Mouse (Mus musculus) neural tube, embryonic 13.5 days (tissue): Measurements from ENCODE around the gene Ccser1. TPM values are rescaled to one million over a fixed set of nuclear protein-coding genes. Genes with fewer than 3 reads are reported as not detected.

Experiments used
- ATAC-seq: fragments of 200-750 bp; cut with Nextera tagmentation; 2 replicates; pipeline ENCODE4 v1.8.0; 2017; ENCODE audit warnings: low read depth, mild to moderate bottlenecking, moderate TSS enrichment, moderate library complexity
- H3K27ac ChIP-seq: fragments of 300-500 bp; sonication (generic); replicated peaks from 2 replicates; pipeline ENCODE4 v1.5.1; 2015; ENCODE audit warnings: moderate library complexity, mild to moderate bottlenecking, inconsistent platforms
- H3K27me3 ChIP-seq: fragments of 300-500 bp; sonication (generic); 2 replicates; pipeline ENCODE4 v1.6.1; 2015; ENCODE audit warnings: mild to moderate bottlenecking, inconsistent platforms
- H3K36me3 ChIP-seq: fragments of 300-500 bp; sonication (generic); 2 replicates; pipeline ENCODE4 v1.6.1; 2015; ENCODE audit warnings: mild to moderate bottlenecking, inconsistent platforms
- H3K4me1 ChIP-seq: fragments of 300-500 bp; sonication (generic); replicated peaks from 2 replicates; pipeline ENCODE4 v1.6.1; 2015; ENCODE audit warnings: inconsistent platforms
- H3K4me2 ChIP-seq: fragments of 300-500 bp; sonication (generic); 2 replicates; pipeline ENCODE4 v1.6.1; 2015; ENCODE audit warnings: inconsistent platforms, mild to moderate bottlenecking, moderate library complexity
- H3K4me3 ChIP-seq: fragments of 300-500 bp; sonication (generic); 2 replicates; pipeline ENCODE4 v1.5.1; 2015; ENCODE audit warnings: mild to moderate bottlenecking, inconsistent platforms
- H3K9ac ChIP-seq: fragments of 300-500 bp; sonication (generic); 2 replicates; pipeline ENCODE4 v1.6.1; 2015; ENCODE audit warnings: moderate library complexity, mild to moderate bottlenecking, inconsistent platforms
- H3K9me3 ChIP-seq: fragments of 300-500 bp; sonication (generic); 2 replicates; pipeline ENCODE4 v1.6.1; 2016; ENCODE audit warnings: inconsistent platforms
- WGBS: fragments of 180-500 bp; shearing (Covaris S2); methylation state at CpG from one replicate; pipeline ENCODE4 v1.1.7; 2015; 5-methylcytosine and 5-hydroxymethylcytosine counted together
- polyA plus RNA-seq: library from polyadenylated mRNA; unstranded; fragments of >200 nt; fragmentation: Nextera tagmentation; extraction: Ambion mirVana; gene quantifications from 2 replicates; pipeline ENCODE4 v1.2.1, GENCODE M21; 2015

The Ccser1 gene
- polyA plus RNA-seq, 1 experiment from 2014 or later: 23.1 TPM

DNA sequence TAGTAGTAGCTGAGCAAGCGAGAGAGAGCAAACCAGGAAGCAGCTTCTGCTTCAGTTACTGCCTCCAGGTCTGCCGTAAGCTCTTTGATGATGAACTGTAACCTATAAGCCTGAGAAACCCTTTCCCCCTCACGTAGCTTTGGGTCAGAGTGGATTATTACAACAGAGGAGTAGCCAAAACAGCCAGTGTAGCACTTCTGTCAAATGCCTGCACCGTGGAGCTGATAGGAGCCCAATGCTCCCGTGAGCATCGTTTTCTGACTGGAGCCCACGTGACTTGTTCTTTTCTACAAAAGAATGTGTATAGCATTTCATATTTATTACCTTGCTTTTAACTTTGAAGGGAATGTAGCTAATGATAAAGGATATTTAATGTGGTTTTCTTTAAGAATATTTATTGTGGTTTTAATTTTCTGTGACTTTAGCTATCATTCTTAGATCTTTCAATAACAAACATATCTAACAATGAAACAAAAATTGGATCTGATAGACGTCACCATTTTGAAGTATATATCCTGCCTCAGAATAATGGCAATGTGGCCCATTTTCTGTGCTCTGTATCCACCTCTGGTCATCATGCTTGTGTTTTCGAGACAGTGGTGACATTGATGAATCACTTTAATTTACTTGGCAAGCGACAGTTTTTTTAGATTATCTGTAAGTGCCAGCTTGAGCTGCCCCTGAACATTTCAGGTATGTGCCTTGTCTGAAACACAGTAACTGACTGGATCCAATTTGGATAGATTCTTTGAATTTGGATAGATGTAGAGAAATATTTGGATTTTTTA is 78.9 kb downstream of the Ccser1 start:
- Histone ChIP-seq H3K4me3 (no peak overlapping the region), H3K27me3 (no peaks in the 10 kb centered on the region), H3K27ac (peak overlapping the region; percentile 38; the same call in 1 of the 2 replicates), H3K4me2 (peak overlapping the region; percentile 21; the same call in 1 of the 2 replicates), H3K9ac (no peak overlapping the region), H3K9me3 (no peaks in the 10 kb centered on the region), H3K36me3 (no peaks in the 10 kb centered on the region), H3K4me1 (peaks cover 10% of the 10 kb centered on the region)
- 56% methylated on average over 10 of the region's 10 CpGs for WGBS
- 0 out of 2 replicates have a peak, but pooled peaks have one; percentile 12 for ATAC-seq

DNA sequence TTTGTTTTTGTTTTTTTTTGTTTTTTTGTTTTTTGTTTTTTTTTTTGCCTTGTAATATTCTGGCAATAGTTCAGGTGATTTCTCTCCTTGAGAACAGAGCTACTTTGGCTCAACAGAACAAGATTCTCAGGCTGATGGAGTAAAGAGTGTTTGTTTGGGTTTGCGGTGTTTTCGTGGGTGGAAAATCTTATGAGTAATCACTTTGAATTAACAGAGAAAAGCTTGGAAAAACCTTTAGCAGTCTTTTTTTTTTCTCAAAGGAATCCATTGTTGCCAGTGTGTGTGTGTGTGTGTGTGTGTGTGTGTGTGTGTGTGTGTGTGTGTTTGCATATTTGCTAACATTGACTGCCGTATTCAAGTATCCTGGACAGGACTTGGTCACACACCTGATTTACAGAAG is 81.3 kb downstream of the Ccser1 start:
- Histone ChIP-seq H3K36me3 (no peaks in the 10 kb centered on the region), H3K4me1 (peaks cover 10% of the 10 kb centered on the region), H3K27ac (no peak overlapping the region), H3K27me3 (no peaks in the 10 kb centered on the region), H3K9me3 (no peaks in the 10 kb centered on the region), H3K4me3 (no peak overlapping the region), H3K9ac (no peak overlapping the region), H3K4me2 (no peak overlapping the region)
- WGBS: 77% methylated on average over 3 of the region's 3 CpGs
- ATAC-seq: no peak

DNA sequence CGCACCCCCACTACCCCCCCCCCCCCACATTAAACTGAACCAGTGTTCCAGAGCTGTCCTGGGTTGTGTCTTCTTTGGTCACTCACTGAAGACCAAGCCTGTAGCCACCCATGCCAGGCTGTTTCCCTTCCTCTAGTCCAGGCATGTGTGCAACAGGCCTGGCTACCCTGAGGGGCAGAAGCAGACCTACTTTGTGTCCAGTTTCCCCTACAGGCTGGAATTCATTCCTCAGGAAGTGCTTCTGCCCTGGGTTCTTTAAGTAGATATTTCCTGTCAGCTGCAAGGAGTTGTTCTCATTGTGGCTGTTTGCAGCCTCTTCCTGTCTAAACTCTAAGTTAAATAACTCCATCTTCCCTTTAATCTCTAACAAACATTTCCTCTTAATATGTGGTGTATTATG is 82.3 kb downstream of the Ccser1 start:
- WGBS: 80% methylated on average over 1 of the region's 1 CpGs
- H3K27ac ChIP-seq: no peak overlapping the region
- no peak for ATAC-seq

DNA sequence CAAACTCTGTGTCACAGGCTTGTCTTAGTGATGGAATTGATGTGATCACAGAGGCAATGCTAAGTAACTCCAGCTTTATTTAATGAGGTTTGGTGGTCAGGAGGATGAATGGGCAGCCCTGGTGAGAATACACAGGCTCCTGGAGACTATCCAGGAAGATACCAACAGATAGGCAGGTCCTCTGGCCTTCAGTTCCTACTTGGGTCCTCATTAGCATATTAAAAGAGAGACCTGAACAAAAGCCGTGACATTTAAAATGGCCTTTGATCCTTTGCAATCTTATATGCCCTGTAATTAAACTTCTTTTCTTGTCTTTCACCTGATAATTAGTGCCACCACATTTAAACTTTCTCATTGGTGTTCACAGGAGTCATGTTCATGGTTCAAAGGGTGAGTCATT is 83.2 kb downstream of the Ccser1 start:
- WGBS: 18% methylated on average over 1 of the region's 1 CpGs
- Histone ChIP-seq H3K27ac (no peak overlapping the region), H3K4me1 (peaks cover 10% of the 10 kb centered on the region), H3K36me3 (no peaks in the 10 kb centered on the region), H3K27me3 (no peaks in the 10 kb centered on the region), H3K4me3 (no peak overlapping the region), H3K9me3 (no peaks in the 10 kb centered on the region), H3K4me2 (no peak overlapping the region), H3K9ac (no peak overlapping the region)
- no peak for ATAC-seq

More for the DNA sequence above, 82.3 kb downstream of the Ccser1 start:
- no peaks in the 10 kb centered on the region for H3K27me3 ChIP-seq
- H3K4me2 ChIP-seq: no peak overlapping the region
- H3K9ac ChIP-seq: no peak overlapping the region
- H3K9me3 ChIP-seq: no peaks in the 10 kb centered on the region
- no peak overlapping the region for H3K4me3 ChIP-seq
- no peaks in the 10 kb centered on the region for H3K36me3 ChIP-seq
- H3K4me1 ChIP-seq: peaks cover 10% of the 10 kb centered on the region

GRCm38 (mm10) chr6:61271033-61271432 is 90.9 kb downstream of the Ccser1 start:
- Histone ChIP-seq H3K36me3 (no peaks in the 10 kb centered on the region), H3K4me2 (no peak overlapping the region), H3K9ac (no peak overlapping the region), H3K9me3 (no peaks in the 10 kb centered on the region), H3K27ac (no peak overlapping the region), H3K4me3 (no peak overlapping the region), H3K27me3 (no peaks in the 10 kb centered on the region), H3K4me1 (no peaks in the 10 kb centered on the region)
- WGBS: 51% methylated on average over 2 of the region's 2 CpGs
- no peak for ATAC-seq

DNA sequence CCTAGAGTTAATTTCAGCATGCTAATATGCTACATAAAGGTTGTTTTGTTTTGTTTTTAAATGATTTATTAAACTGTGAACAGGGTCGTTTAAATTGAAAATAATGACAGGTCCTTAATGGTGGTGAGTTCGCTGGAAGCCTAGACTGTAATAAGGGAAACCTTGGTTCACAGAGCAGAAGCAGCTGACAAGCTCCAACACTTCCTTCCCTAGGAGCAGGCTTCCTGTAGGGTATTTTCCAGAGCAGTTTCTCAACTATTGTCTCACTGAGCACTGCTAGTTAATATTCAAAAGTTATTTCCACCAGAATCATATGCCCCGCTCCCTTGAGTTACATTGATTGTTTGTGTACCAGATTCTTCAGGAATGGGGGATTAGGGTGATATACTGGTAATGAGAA is 93.3 kb downstream of the Ccser1 start:
- Histone ChIP-seq H3K9me3 (no peaks in the 10 kb centered on the region), H3K4me1 (no peaks in the 10 kb centered on the region), H3K36me3 (no peaks in the 10 kb centered on the region), H3K27ac (no peak overlapping the region), H3K27me3 (no peaks in the 10 kb centered on the region), H3K4me3 (no peak overlapping the region), H3K4me2 (no peak overlapping the region), H3K9ac (no peak overlapping the region)
- 71% methylated on average over 3 of the region's 3 CpGs for WGBS
- no peak for ATAC-seq

DNA sequence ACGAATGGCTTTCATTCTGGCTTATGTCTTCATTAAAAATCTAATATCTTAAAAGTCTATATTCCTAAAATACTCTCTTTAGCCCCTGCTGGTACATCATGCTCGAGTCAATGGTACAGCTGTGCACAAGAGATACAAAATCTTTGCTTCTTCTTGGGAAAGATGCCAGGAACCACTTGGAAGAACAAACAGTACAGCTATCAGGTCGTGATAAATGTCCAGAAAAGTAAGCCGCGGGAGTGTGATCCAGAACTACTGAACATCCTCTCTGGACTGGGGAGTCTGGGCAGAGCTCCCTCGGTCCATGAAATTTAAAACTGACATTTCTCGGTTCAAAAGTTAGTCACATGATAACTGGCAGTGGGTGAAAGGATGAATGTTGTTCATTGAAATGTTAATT is 99.4 kb downstream of the Ccser1 start:
- H3K27me3 ChIP-seq: no peaks in the 10 kb centered on the region
- H3K36me3 ChIP-seq: no peaks in the 10 kb centered on the region
- H3K4me2 ChIP-seq: no peak overlapping the region
- ATAC-seq: no peak
- H3K27ac ChIP-seq: no peak overlapping the region
- H3K9me3 ChIP-seq: no peaks in the 10 kb centered on the region
- WGBS: 73% methylated on average over 7 of the region's 7 CpGs
- H3K4me3 ChIP-seq: no peak overlapping the region
- H3K4me1 ChIP-seq: no peaks in the 10 kb centered on the region
- no peak overlapping the region for H3K9ac ChIP-seq

- H3K27me3 ChIP-seq: no peaks in the 10 kb centered on the region
- peaks cover 14% of the 10 kb centered on the region for H3K4me1 ChIP-seq
- ATAC-seq: no peak
- H3K36me3 ChIP-seq: no peaks in the 10 kb centered on the region
- H3K4me2 ChIP-seq: no peak overlapping the region
- no peak overlapping the region for H3K9ac ChIP-seq
- no peak overlapping the region for H3K4me3 ChIP-seq
- H3K27ac ChIP-seq: no peak overlapping the region
- 61% methylated on average over 3 of the region's 3 CpGs for WGBS
- H3K9me3 ChIP-seq: no peaks in the 10 kb centered on the region
These were observed 112.8 kb downstream of the Ccser1 start for GRCm38 (mm10) chr6:61292927-61293326.

GRCm38 (mm10) chr6:61295535-61295934 is 115.4 kb downstream of the Ccser1 start:
- WGBS: 38% methylated on average over 4 of the region's 4 CpGs
- no peak for ATAC-seq
- Histone ChIP-seq H3K27ac (no peak overlapping the region), H3K9me3 (no peaks in the 10 kb centered on the region), H3K9ac (no peak overlapping the region), H3K27me3 (no peaks in the 10 kb centered on the region), H3K4me1 (peaks cover 14% of the 10 kb centered on the region), H3K4me3 (no peak overlapping the region), H3K4me2 (0 out of 2 replicates have a peak overlapping the region, but pooled peaks have one; percentile 13), H3K36me3 (no peaks in the 10 kb centered on the region)

- H3K27ac ChIP-seq: no peak overlapping the region
- H3K4me3 ChIP-seq: no peak overlapping the region
- ATAC-seq: no peak
- H3K27me3 ChIP-seq: no peaks in the 10 kb centered on the region
- no peaks in the 10 kb centered on the region for H3K36me3 ChIP-seq
- 57% methylated on average over 6 of the region's 6 CpGs for WGBS
- H3K9me3 ChIP-seq: no peaks in the 10 kb centered on the region
- no peak overlapping the region for H3K9ac ChIP-seq
- H3K4me2 ChIP-seq: no peak overlapping the region
- H3K4me1 ChIP-seq: peaks cover 14% of the 10 kb centered on the region
These were observed 116.3 kb downstream of the Ccser1 start for GRCm38 (mm10) chr6:61296188-61297037.

DNA sequence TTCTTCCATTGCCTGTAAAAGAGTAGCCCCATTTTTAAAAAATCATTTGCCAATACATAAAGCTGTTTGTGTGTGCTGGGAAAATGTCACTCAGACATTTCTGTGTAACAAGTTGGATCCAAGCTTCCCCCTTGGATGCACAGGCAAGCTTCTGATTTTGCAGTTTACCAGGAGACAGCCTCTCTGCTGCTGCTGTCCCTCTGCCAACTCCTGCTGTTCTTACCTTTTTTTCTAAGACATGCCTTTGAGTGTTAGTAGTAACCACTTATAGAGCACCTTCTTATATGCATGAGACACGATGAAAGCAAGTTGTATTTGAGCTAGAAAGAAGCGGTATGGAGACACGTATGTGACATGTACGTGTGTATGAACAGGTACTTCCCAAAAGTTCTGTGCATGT is 120.3 kb downstream of the Ccser1 start:
- no peak overlapping the region for H3K27ac ChIP-seq
- no peak overlapping the region for H3K4me2 ChIP-seq
- H3K9me3 ChIP-seq: no peaks in the 10 kb centered on the region
- 92% methylated on average over 4 of the region's 4 CpGs for WGBS
- peaks cover 12% of the 10 kb centered on the region for H3K4me1 ChIP-seq
- no peak overlapping the region for H3K9ac ChIP-seq
- H3K36me3 ChIP-seq: no peaks in the 10 kb centered on the region
- no peak for ATAC-seq
- no peaks in the 10 kb centered on the region for H3K27me3 ChIP-seq
- H3K4me3 ChIP-seq: no peak overlapping the region

DNA sequence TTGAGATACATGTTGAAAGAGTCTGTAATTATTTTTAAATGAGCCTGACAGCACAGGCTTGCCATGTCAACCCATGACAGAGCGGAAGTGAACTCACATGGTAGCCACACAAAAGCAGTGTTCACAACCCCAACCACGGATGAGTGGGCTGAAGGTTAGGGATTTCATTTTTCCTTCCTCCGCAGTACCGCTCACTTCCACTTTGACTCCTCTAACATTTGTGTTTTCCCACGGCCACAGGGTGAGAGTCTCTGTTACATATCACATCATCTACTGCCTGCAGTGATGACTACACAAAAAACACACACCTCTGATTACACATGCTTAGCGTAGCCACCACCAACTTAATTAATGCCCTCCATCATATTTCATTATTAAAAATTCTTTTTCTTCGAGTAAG is 120.9 kb downstream of the Ccser1 start:
- H3K4me2 ChIP-seq: no peak overlapping the region
- H3K4me3 ChIP-seq: no peak overlapping the region
- no peak overlapping the region for H3K27ac ChIP-seq
- no peak for ATAC-seq
- no peaks in the 10 kb centered on the region for H3K27me3 ChIP-seq
- no peaks in the 10 kb centered on the region for H3K9me3 ChIP-seq
- 72% methylated on average over 7 of the region's 7 CpGs for WGBS
- H3K9ac ChIP-seq: no peak overlapping the region
- H3K4me1 ChIP-seq: peaks cover 7% of the 10 kb centered on the region
- no peaks in the 10 kb centered on the region for H3K36me3 ChIP-seq
